Mouse (Mus musculus): ENCODE results near the gene Gabrd.

The Gabrd gene

DNA sequence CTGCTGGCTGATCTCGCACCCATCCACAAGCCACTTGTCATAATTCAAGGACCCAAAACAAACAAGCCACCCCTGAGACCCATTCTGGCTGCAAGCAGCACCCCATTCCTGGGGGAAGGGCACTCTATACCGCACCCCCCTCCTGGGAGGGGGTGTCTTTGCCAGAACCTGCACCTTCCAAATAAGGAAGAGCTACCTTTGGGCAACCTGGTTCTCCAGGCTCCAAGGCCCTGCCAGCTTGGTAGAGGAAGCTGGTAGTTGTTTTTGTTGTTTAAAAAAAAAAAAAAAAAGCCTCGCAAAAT is 53.7 kb downstream of the Gabrd start:
- no peak for DNase-seq (ENCODE audit: extremely low read depth, low read depth)

DNA sequence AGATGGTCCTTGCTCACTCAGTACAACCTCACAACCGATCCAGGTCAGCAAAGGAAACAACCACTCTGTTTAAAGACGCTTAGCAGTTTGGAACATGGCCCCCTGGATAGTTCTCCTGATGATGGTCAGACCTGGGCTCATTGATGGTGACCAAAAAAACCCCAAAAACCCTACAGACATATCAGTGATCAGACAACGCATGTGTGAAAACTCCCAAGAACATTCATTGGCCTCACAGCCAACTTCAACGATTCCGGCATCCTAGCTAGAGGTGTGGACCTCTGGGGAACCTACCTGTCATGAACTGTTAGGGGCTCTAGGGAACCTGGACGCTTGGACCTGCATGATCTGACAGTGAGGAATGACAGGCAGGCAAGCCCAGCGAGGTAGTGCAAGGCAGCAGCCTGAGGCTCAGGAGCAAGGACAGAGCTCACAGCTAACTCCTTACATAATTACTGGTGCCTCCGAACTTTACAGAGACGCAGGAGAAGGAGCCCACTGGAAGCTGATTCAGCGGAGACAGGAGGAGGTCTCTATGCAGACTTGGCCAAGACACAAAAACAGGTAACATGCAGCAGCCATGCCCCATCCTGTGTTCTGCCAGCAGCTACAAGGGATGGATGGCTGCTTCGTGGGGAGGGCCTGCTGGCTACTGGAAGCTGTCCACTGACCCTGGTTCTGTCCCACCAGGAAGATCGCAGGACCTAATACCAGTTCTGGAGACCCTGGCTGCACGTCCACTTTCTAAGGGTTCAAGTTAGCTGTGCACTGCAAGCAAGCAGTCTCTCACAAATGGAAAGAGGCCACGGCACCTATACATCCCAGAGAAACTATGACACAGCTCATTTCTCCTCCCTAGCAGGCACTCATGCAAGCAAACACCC is 54.3 kb downstream of the Gabrd start:
- DNase-seq (ENCODE audit: extremely low read depth, low read depth): no peak

DNA sequence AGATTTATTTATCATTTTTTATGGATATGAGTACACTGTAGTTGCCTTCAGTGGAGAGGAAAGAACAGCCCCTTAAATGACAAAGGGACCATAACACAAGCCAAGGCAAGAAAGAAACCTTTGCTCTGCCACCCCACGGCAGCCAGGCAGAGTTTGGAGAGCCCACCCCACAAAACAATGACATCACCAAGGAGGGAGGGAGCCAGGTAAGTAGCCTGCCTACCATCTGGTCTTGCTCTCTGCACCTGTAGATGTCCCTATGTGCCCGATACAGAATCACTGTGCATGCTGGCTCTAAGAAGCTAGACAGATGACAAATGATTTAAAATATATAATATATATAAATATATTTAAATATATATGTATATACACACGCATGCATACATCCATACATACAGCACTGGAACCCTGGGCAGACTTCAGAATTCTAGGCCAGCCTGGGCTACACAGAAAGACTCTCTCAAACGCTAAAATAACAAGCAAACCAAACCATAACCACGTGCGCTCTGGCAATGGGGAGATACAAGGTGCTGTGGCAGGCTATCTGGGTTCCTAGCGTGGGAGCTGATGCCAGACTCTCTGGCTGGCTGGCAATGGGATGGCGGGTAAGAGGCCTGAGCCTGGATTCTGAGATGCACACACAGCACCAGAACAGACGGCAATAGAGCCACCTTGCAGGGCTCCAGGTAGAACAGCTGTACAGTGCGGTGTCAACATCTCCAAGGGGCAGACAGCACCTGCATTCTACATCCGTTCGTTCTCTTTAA is 61.4 kb downstream of the Gabrd start:
- DNase-seq (ENCODE audit: extremely low read depth, low read depth): no peak
